Mouse (Mus musculus) monocyte, adult 5-6 weeks (primary cell): ENCODE measurements around the gene Birc2. TPM values are rescaled to one million over a fixed set of nuclear protein-coding genes. Genes with fewer than 3 reads are reported as not detected.

Source experiments
- ATAC-seq: fragments of 153-309, 156-312 bp; replicated peaks from 2 replicates; pipeline ENCODE4 v1.8.0; 2017; ENCODE audit warnings: mild to moderate bottlenecking; ENCODE audit not compliant: low TSS enrichment, insufficient number of reproducible peaks, severe bottlenecking, poor library complexity, low FRiP score
- total RNA-seq: library from RNA; stranded (forward); fragments of 200-1000, 200-491, 200-594 nt; gene quantifications from 3 replicates; pipeline ENCODE4 v1.2.3, GENCODE M21; 2017

Gene Birc2
- total RNA-seq, 1 experiment from 2014 or later: 103 TPM

GRCm38 (mm10) chr9:7852346-7853230 lies 15.7 kb upstream of the Birc2 start:
- ATAC-seq: 0 out of 2 replicates have a peak, but pooled peaks have one; percentile 9

- ATAC-seq: no peak
Measured at GRCm38 (mm10) chr9:7851841-7852240, 15.0 kb upstream of the Birc2 start.

DNA sequence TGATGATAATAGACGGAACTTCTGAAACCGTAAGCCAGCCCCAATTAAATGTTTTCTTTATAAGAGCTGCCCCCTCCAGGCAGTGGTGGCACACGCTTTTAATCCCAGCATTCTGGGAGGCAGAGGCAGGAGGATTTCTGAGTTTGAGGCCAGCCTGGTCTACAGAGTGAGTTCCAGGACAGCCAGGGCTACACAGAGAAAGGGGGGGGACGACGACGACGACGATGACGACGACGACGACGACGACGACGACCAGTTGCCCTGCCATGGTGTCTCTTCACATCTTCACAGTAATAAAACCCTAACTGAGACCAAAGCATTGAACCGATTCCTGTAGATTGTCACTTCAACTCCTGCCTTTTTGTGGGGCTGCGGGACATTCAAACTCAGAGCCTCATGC lies 11.3 kb upstream of the Birc2 start:
- no peak for ATAC-seq

GRCm38 (mm10) chr9:7846667-7847199 lies 9.9 kb upstream of the Birc2 start:
- ATAC-seq: peak; percentile 58

DNA sequence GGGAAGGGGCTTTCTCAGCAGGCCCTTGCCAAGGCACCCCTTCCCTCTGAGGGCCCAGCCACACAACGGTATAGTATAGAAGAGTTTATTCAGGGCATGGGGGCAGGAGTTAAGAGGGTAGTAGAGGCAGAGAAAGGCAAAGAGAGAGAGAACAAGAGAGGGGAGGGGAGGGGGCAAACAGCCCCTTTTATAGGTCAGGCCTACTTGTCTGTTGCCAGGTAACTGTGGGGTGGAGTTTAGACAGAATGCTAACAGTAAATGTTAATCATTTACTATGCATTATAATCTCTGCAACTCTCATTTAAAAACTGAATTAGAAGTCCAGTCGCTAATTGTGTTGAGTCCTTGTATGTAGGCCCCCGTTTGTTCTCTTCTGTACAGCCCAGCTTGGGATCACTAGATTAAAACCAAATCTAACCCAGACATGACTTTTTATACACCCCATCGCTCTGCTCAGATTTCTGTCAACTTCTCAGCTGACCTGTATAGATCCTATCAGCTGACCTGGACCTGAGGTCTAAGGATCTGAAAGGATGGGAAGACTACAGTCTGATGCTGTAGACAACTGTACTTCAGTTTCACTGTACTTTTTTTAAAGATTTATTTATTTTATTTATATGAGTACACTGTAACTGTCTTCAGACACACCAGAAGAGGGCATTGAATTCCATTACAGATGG lies 8.5 kb upstream of the Birc2 start:
- no peak for ATAC-seq

DNA sequence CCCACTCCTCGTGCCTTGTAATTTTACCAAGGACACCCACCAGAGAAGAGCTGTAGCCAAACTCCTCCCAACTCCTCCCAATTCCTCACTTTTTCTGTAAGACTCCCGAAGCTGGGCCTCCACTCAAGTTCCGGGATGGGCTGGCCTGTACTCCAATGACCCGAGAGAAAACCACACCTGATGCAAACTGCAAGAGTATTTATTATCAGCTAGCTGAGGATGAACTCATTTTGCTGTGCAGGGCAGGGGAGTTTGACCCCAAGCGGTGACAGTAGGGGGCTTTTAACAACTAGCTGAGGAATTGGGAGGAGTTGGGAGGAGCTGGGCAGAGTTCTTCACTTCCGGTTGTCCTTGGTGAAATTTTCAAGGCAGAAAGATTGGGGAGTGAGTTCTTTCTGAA lies 4.4 kb upstream of the Birc2 start:
- ATAC-seq: no peak

GRCm38 (mm10) chr9:7837806-7838440 lies 1.1 kb upstream of the Birc2 start:
- no peak for ATAC-seq

DNA sequence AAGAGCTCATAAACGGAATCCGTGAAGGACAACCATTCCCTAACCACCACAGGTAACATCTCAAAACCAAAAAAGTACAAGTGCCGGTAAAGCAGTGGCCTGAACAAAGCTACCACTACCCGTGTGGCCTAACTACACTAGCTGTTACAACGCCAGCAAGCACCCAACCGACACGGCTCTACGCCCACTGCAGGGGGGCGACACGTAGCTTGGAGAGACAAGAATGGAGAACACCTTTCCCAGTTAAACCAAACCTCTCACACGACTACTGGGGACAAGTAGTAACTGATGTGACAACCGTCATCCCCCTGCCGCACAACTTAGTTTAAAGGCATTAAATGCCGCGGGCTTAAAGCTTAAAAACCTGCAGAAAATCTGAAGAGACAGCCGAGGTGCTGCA lies 533 bp downstream of the Birc2 start:
- 0 out of 2 replicates have a peak, but pooled peaks have one; percentile 14 for ATAC-seq

GRCm38 (mm10) chr9:7835302-7835701 lies 1.6 kb downstream of the Birc2 start:
- ATAC-seq: no peak

- ATAC-seq: no peak
Measured at GRCm38 (mm10) chr9:7833421-7833820, 3.4 kb downstream of the Birc2 start.

- no peak for ATAC-seq
Measured at GRCm38 (mm10) chr9:7829531-7830528, 7.0 kb downstream of the Birc2 start.

GRCm38 (mm10) chr9:7828706-7829105 lies 8.2 kb downstream of the Birc2 start:
- no peak for ATAC-seq

GRCm38 (mm10) chr9:7824916-7825315 lies 11.9 kb downstream of the Birc2 start:
- 0 out of 2 replicates have a peak, but pooled peaks have one; percentile 43 for ATAC-seq

GRCm38 (mm10) chr9:7822758-7823157 lies 14.1 kb downstream of the Birc2 start:
- ATAC-seq: no peak

- no peak for ATAC-seq
Measured at GRCm38 (mm10) chr9:7805101-7805506, 31.8 kb downstream of the Birc2 start.

DNA sequence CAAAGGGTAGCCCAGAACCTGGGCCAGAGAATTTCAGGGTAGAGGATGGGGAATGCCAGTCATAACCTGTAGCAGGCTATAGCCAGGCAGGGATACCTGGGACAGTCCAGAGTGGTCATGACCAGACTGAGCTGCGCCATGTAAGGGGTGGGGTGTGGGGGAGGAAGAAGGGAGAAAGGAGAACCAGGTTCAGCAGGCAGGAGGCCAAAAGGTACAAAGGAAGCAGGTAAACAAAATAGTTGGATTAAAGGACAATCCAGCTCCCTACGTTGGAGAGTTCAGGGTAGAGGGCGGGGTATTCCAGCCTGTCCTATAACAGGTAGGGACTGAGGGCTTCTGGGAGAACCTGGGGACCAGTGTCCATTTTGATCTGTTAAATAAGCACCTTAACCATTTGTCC lies 38.3 kb downstream of the Birc2 start:
- ATAC-seq: no peak

DNA sequence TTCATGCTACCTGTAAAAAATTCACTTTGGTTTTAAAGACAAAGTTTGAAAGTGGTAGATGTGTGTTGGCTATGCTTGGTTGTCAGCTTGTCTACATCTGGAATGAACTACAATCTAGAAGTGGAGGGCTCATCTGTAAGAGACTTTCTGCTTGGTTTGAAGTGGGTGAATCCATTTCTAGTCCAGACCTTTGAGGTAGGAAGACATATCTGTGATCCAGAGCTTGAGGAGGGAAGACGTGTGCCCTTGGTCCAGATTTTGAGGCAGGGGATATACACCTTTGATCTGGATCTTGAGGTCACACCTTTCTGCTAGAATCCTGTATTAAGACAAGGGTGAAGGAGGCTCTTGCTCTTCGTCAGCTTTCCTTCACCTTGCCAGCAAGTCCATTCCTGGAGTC lies 39.3 kb downstream of the Birc2 start:
- no peak for ATAC-seq
